Comparison of ENCODE assay signal across 11 mouse cellular contexts in genomic region chr11:79305697-79306340, GRCm38 (mm10). TPM values are rescaled to one million over a fixed set of nuclear protein-coding genes. Genes with fewer than 3 reads are reported as not detected.
DNase-seq lines count a peak whose midpoint lies in the region; ATAC-seq and TF ChIP-seq lines count a peak whose summit lies in the region.
"Had no signal": no experiment of that assay in that cellular context is flagged by ENCODE, and none has a peak within 500 bp of the region (broad histone marks: within the 10 kb centered on the region; RNA-seq: fewer than 3 reads in every experiment).

No protein-coding gene starts in this region.

- no peaks in the 10 kb centered on the region for H3K27me3 ChIP-seq in heart, embryonic 12.5 days (replicated peaks)
- no peaks in the 10 kb centered on the region for H3K27me3 ChIP-seq in MEL (ENCODE audit: control insufficient read depth in 1 of 2, insufficient read depth in 2 of 2, low read length in 2 of 2)
- no peaks in the 10 kb centered on the region for H3K27me3 ChIP-seq in heart, embryonic 16.5 days (ENCODE audit: control insufficient read depth, insufficient read depth, low read length)
- H3K27me3 ChIP-seq: neural tube, embryonic 12.5 days had no signal

- H3K4me3 ChIP-seq in heart, embryonic 12.5 days = no peak overlapping the region
- peak overlapping the region; percentile 44 to 52 for H3K4me3 ChIP-seq in MEL (ENCODE audit: control insufficient read depth in 1 of 2, insufficient read depth in 1 of 2, low read depth in 2 of 2, low read length in 2 of 2)
- no peak overlapping the region for H3K4me3 ChIP-seq in heart, embryonic 16.5 days (ENCODE audit: low read length)
- H3K4me3 ChIP-seq: neural tube, embryonic 12.5 days had no signal

- H3K9me3 ChIP-seq in heart, embryonic 12.5 days (replicated peaks) = no peaks in the 10 kb centered on the region
- no peaks in the 10 kb centered on the region for H3K9me3 ChIP-seq in MEL (replicated peaks; ENCODE audit: insufficient read depth, low read length)
- no peaks in the 10 kb centered on the region for H3K9me3 ChIP-seq in heart, embryonic 16.5 days (replicated peaks; ENCODE audit: control insufficient read depth, low read length)
- H3K9me3 ChIP-seq: neural tube, embryonic 12.5 days had no signal

- H3K36me3 ChIP-seq in heart, embryonic 12.5 days = no peaks in the 10 kb centered on the region
- peaks cover 0 to 38% of the 10 kb centered on the region in 2 experiments; a peak in 2 of 4 replicates for H3K36me3 ChIP-seq in MEL (ENCODE audit: control insufficient read depth in 1 of 2, insufficient read depth in 2 of 2, low read length in 2 of 2)
- no peaks in the 10 kb centered on the region for H3K36me3 ChIP-seq in heart, embryonic 16.5 days (ENCODE audit: control insufficient read depth, insufficient read depth)
- H3K36me3 ChIP-seq: neural tube, embryonic 12.5 days had no signal

- no peak overlapping the region for H3K4me2 ChIP-seq in heart, embryonic 12.5 days
- H3K4me2 ChIP-seq in heart, embryonic 16.5 days (ENCODE audit: low read depth, low read length) = 0 out of 2 replicates have a peak overlapping the region, but pooled peaks have one; percentile 22
- H3K4me2 ChIP-seq: neural tube, embryonic 12.5 days had no signal

- TF ChIP-seq EP300 in MEL (IDR thresholded peaks at IDR 0.05; ENCODE audit: low read depth in 1 of 2, low read length in 2 of 2) = peak; percentile 88 to 96

- DNase-seq in heart, adult 8-10 months (ENCODE audit: low spot score) = no peak
- DNase-seq in MEL (ENCODE audit: low read depth, low spot score) = peak; percentile 92
- peak; percentile 33 for DNase-seq in lung, postnatal 25 days (ENCODE audit: low spot score)
- DNase-seq in thymus, postnatal 10 days (ENCODE audit: low spot score in 2 of 2) = no peak
- no peak for DNase-seq in right cerebral cortex, postnatal 25 days

- H3K27ac ChIP-seq in heart, embryonic 12.5 days (ENCODE audit: poor library complexity, severe bottlenecking) = peak overlapping the region; percentile 87
- H3K27ac ChIP-seq in MEL (ENCODE audit: control insufficient read depth, low read depth, low read length) = peak overlapping the region; percentile 91
- H3K27ac ChIP-seq in heart, embryonic 16.5 days (ENCODE audit: low read length) = peak overlapping the region; percentile 88
- H3K27ac ChIP-seq: neural tube, embryonic 12.5 days had no signal

- no peak for TF ChIP-seq CTCF in MEL (IDR thresholded peaks at IDR 0.05 in 2 of 3, conservative IDR thresholded peaks at IDR 0.05 in 1 of 3; ENCODE audit: control insufficient read depth in 1 of 3, insufficient read depth in 1 of 3, low read depth in 2 of 3, low read length in 3 of 3, poor library complexity in 1 of 3, severe bottlenecking in 1 of 3)

- WGBS in heart, embryonic 12.5 days = 63% methylated on average over 9 of the region's 9 CpGs
- 47% methylated on average over 9 of the region's 9 CpGs for WGBS in heart, embryonic 16.5 days

- no peak for TF ChIP-seq RAD21 in MEL (IDR thresholded peaks at IDR 0.05; ENCODE audit: low read depth, low read length)

- TF ChIP-seq POLR2A in MEL (IDR thresholded peaks at IDR 0.05; ENCODE audit: control insufficient read depth in 1 of 2, insufficient read depth in 1 of 2, low read depth in 1 of 2, low read length in 2 of 2, poor library complexity in 1 of 2) = peak in 1 of 2 experiments; percentile 7; a peak in 1 of 4 replicates

- peaks cover 23% of the 10 kb centered on the region for H3K4me1 ChIP-seq in heart, embryonic 12.5 days (replicated peaks)
- peaks cover 20 to 55% of the 10 kb centered on the region in 2 experiments for H3K4me1 ChIP-seq in MEL (ENCODE audit: control insufficient read depth in 1 of 2, insufficient read depth in 2 of 2, low read length in 2 of 2)
- H3K4me1 ChIP-seq in heart, embryonic 16.5 days (ENCODE audit: control insufficient read depth, insufficient read depth, low read length) = peaks cover 20% of the 10 kb centered on the region

- no peaks in the 10 kb centered on the region; the same call in 1 of the 2 replicates for H3K79me2 ChIP-seq in MEL (ENCODE audit: control insufficient read depth, insufficient read depth, low read length, poor library complexity)

- no peak overlapping the region for H3K9ac ChIP-seq in heart, embryonic 12.5 days
- H3K9ac ChIP-seq in MEL (ENCODE audit: control insufficient read depth, low read depth, low read length, poor library complexity, severe bottlenecking) = peak overlapping the region; percentile 64
- no peak overlapping the region for H3K9ac ChIP-seq in heart, embryonic 16.5 days (ENCODE audit: low read length)

- ATAC-seq in heart, embryonic 12.5 days (ENCODE audit: insufficient number of reproducible peaks, low FRiP score) = no peak
- ATAC-seq in heart, embryonic 16.5 days (replicated peaks; ENCODE audit: extremely low read depth, insufficient read depth, low FRiP score) = no peak
- no peak for ATAC-seq in CD4-positive, CD25-positive, alpha-beta regulatory T cell, adult 4 months

TF ChIP-seq in MEL, 35 proteins besides CTCF, POLR2A, EP300 and RAD21 (continues in another document):
- peak; percentile 86 for TF ChIP-seq MAX (IDR thresholded peaks at IDR 0.05; ENCODE audit: low read length)
- TF ChIP-seq KAT2A (conservative IDR thresholded peaks at IDR 0.05; ENCODE audit: low read depth, low read length) = no peak
- peak; percentile 64 for TF ChIP-seq TCF12 (IDR thresholded peaks at IDR 0.05; ENCODE audit: low read depth, low read length)
- peak; percentile 18; the same call in 1 of the 2 replicates for TF ChIP-seq TBP (IDR thresholded peaks at IDR 0.05; ENCODE audit: low read depth, low read length)
- TF ChIP-seq JUND (IDR thresholded peaks at IDR 0.05; ENCODE audit: low read depth, low read length) = peak; percentile 74
- TF ChIP-seq MXI1 (IDR thresholded peaks at IDR 0.05; ENCODE audit: low read depth, low read length) = peak; percentile 60; the same call in 1 of the 2 replicates
- TF ChIP-seq CHD2 (IDR thresholded peaks at IDR 0.05; ENCODE audit: low read length) = no peak; the same call in 1 of the 2 replicates
- TF ChIP-seq GATA1 (IDR thresholded peaks at IDR 0.05; ENCODE audit: low read depth, low read length) = peak; percentile 85
- TF ChIP-seq SIN3A (IDR thresholded peaks at IDR 0.05; ENCODE audit: low read length) = peak; percentile 82
- no peak for TF ChIP-seq ZNF384 (IDR thresholded peaks at IDR 0.05; ENCODE audit: low read depth, low read length)
- peak; percentile 27; the same call in 1 of the 2 replicates for TF ChIP-seq TAL1 (IDR thresholded peaks at IDR 0.05; ENCODE audit: low read length)
- peak; percentile 89 for TF ChIP-seq ETS1 (IDR thresholded peaks at IDR 0.05; ENCODE audit: low read depth, low read length)
- peak; percentile 80 for TF ChIP-seq ELF1 (IDR thresholded peaks at IDR 0.05; ENCODE audit: low read depth, low read length)
- peak; percentile 86 for TF ChIP-seq BHLHE40 (IDR thresholded peaks at IDR 0.05; ENCODE audit: borderline replicate concordance, low read depth, low read length)
- TF ChIP-seq GABPA (IDR thresholded peaks at IDR 0.05; ENCODE audit: low read depth, low read length) = no peak
- peak; percentile 94 for TF ChIP-seq RCOR1 (IDR thresholded peaks at IDR 0.05; ENCODE audit: low read depth, low read length)
- peak; percentile 87 for TF ChIP-seq MAFK (IDR thresholded peaks at IDR 0.05; ENCODE audit: borderline replicate concordance, low read depth, low read length)
- peak; percentile 96 for TF ChIP-seq MYC (IDR thresholded peaks at IDR 0.05; ENCODE audit: low read depth, low read length)
- TF ChIP-seq SMC3 (IDR thresholded peaks at IDR 0.05; ENCODE audit: low read depth, low read length) = no peak
- TF ChIP-seq POLR2AphosphoS5 (IDR thresholded peaks at IDR 0.05; ENCODE audit: borderline replicate concordance, low read depth, low read length) = no peak
- peak; percentile 15; the same call in 1 of the 2 replicates for TF ChIP-seq E2F4 (IDR thresholded peaks at IDR 0.05; ENCODE audit: borderline replicate concordance, low read depth, low read length)
- no peak for TF ChIP-seq POLR2AphosphoS2 (IDR thresholded peaks at IDR 0.05; ENCODE audit: low read length)
- no peak for TF ChIP-seq USF2 (IDR thresholded peaks at IDR 0.05; ENCODE audit: borderline replicate concordance in 1 of 2, insufficient read depth in 1 of 2, low read depth in 1 of 2, low read length in 2 of 2)
- peak; percentile 49; the same call in 1 of the 2 replicates for TF ChIP-seq MAZ (IDR thresholded peaks at IDR 0.05; ENCODE audit: low read depth, low read length)
- TF ChIP-seq UBTF (IDR thresholded peaks at IDR 0.05; ENCODE audit: borderline replicate concordance, insufficient read depth, low read depth, low read length) = no peak

RNA-seq across cellular contexts. Expression of gene Gm9964, which starts 9.1 kb away (rescaled TPM):
- polyA plus RNA-seq in heart, embryonic 12.5 days (2016; fragmentation: Nextera tagmentation; extraction: Ambion mirVana) = not detected in 2 replicates
- total RNA-seq in heart, adult 8-10 months (2022) = not detected
- total RNA-seq in MEL (2012; rRNA removed) = not detected in 2 replicates
- not detected for polyA plus RNA-seq in MEL (2012; ENCODE audit: insufficient read depth in 1 of 2, insufficient read length in 2 of 2, low read depth in 1 of 2, low replicate concordance in 2 of 2, missing spikeins in 1 of 2)
- not detected in 2 replicates for polyA plus RNA-seq in heart, embryonic 16.5 days (2015; fragmentation: Nextera tagmentation; extraction: Ambion mirVana)
- polyA plus RNA-seq in CD4-positive, CD25-positive, alpha-beta regulatory T cell, adult 4 months (2017; shearing (Covaris generic)) = not detected
- total RNA-seq: ES-E14; hematopoietic stem cell, adult 5-6 weeks had no signal
- polyA plus RNA-seq: neural tube, embryonic 12.5 days had no signal

RNA-seq across cellular contexts. Expression of gene Nf1, which starts 33.7 kb away (rescaled TPM):
- 5.6 and 6.6 TPM in 2 replicates for polyA plus RNA-seq in heart, embryonic 12.5 days (2016; fragmentation: Nextera tagmentation; extraction: Ambion mirVana)
- total RNA-seq in heart, adult 8-10 months (2022) = 10 to 100 TPM; 25.2 to 31.6 (median 29.9) TPM
- total RNA-seq in MEL (2012; rRNA removed) = 13.2 and 14.8 TPM in 2 replicates
- polyA plus RNA-seq in MEL (2012; ENCODE audit: insufficient read depth in 1 of 2, insufficient read length in 2 of 2, low read depth in 1 of 2, low replicate concordance in 2 of 2, missing spikeins in 1 of 2) = 100 to 1,000 TPM in 1 of 2 experiments, 10 to 100 TPM in 1; 20.3 to 108 TPM
- polyA plus RNA-seq in heart, embryonic 16.5 days (2015; fragmentation: Nextera tagmentation; extraction: Ambion mirVana) = 3.4 and 3.8 TPM in 2 replicates
- polyA plus RNA-seq in CD4-positive, CD25-positive, alpha-beta regulatory T cell, adult 4 months (2017; shearing (Covaris generic)) = 1 to 10 TPM; 1.6 to 2.5 TPM

RNA-seq across cellular contexts. Expression of gene Wsb1, which starts 51.3 kb away (rescaled TPM):
- 222 and 233 TPM in 2 replicates for polyA plus RNA-seq in heart, embryonic 12.5 days (2016; fragmentation: Nextera tagmentation; extraction: Ambion mirVana)
- total RNA-seq in heart, adult 8-10 months (2022) = 10 to 100 TPM in 3 of 4 experiments, 1 to 10 TPM in 1; 9.5 to 13.5 (median 12.3) TPM
- total RNA-seq in MEL (2012; rRNA removed) = 48.8 and 56.2 TPM in 2 replicates
- 10 to 100 TPM; 57.0 to 90.9 TPM for polyA plus RNA-seq in MEL (2012; ENCODE audit: insufficient read depth in 1 of 2, insufficient read length in 2 of 2, low read depth in 1 of 2, low replicate concordance in 2 of 2, missing spikeins in 1 of 2)
- 121 and 123 TPM in 2 replicates for polyA plus RNA-seq in heart, embryonic 16.5 days (2015; fragmentation: Nextera tagmentation; extraction: Ambion mirVana)
- polyA plus RNA-seq in CD4-positive, CD25-positive, alpha-beta regulatory T cell, adult 4 months (2017; shearing (Covaris generic)) = 10 to 100 TPM; 79.7 to 89.4 TPM

Comparison
In these comparisons a context has a peak if more than half of its experiments do, and no peak if none do; other contexts are left out.
1. H3K4me3 ChIP-seq: peak in MEL (2 of 2); none in heart, embryonic 12.5 days (single experiment) and heart, embryonic 16.5 days (single experiment).
2. DNase-seq: peak in MEL (single experiment) and lung, postnatal 25 days (single experiment); none in heart, adult 8-10 months (single experiment), thymus, postnatal 10 days (0 of 2) and right cerebral cortex, postnatal 25 days (single experiment).
3. Peak in every context shown above with its lines, with median percentiles within 50 percentile points of each other: H3K27ac ChIP-seq.